Mouse (Mus musculus): ENCODE measurements around the gene Rhpn2. TPM values are rescaled to one million over a fixed set of nuclear protein-coding genes. Genes with fewer than 3 reads are reported as not detected.

The Rhpn2 gene
- polyA plus RNA-seq, 1 experiment from 2014 or later = 2.8 TPM

GRCm38 (mm10) chr7:35322732-35323420 is 11.1 kb upstream of the Rhpn2 start:
- ATAC-seq (ENCODE audit: insufficient number of reproducible peaks, low FRiP score, low TSS enrichment, low read depth) = no peak
- Histone ChIP-seq H3K4me2 (peak overlapping the region; percentile 4; the same call in 1 of the 2 replicates), H3K9me3 (no peaks in the 10 kb centered on the region), H3K36me3 (no peaks in the 10 kb centered on the region), H3K4me3 (no peak overlapping the region), H3K4me1 (peaks cover 5% of the 10 kb centered on the region; the same call in 1 of the 2 replicates), H3K27ac (no peak overlapping the region), H3K9ac (no peak overlapping the region), H3K27me3 (no peaks in the 10 kb centered on the region)
- 7% methylated on average over 12 of the region's 13 CpGs for WGBS

- Histone ChIP-seq H3K4me2 (no peak overlapping the region), H3K4me1 (peaks cover 24% of the 10 kb centered on the region), H3K4me3 (no peak overlapping the region), H3K9ac (no peak overlapping the region), H3K36me3 (no peaks in the 10 kb centered on the region), H3K9me3 (no peaks in the 10 kb centered on the region), H3K27ac (no peak overlapping the region), H3K27me3 (peaks cover 22% of the 10 kb centered on the region)
- WGBS = 71% methylated on average over 3 of the region's 3 CpGs
- no peak for ATAC-seq (ENCODE audit: insufficient number of reproducible peaks, low FRiP score, low TSS enrichment, low read depth)
Measured at GRCm38 (mm10) chr7:35331590-35331989, 2.4 kb upstream of the Rhpn2 start.

GRCm38 (mm10) chr7:35333231-35333651 is 729 bp upstream of the Rhpn2 start:
- Histone ChIP-seq H3K4me2 (peak overlapping the region; percentile 99), H3K36me3 (no peaks in the 10 kb centered on the region), H3K27me3 (peaks cover 27% of the 10 kb centered on the region), H3K4me1 (peaks cover 24% of the 10 kb centered on the region), H3K27ac (peak overlapping the region; percentile 57; the same call in 1 of the 2 replicates), H3K9ac (peak overlapping the region; percentile 20; the same call in 1 of the 2 replicates), H3K4me3 (peak overlapping the region; percentile 62), H3K9me3 (no peaks in the 10 kb centered on the region)
- ATAC-seq (ENCODE audit: insufficient number of reproducible peaks, low FRiP score, low TSS enrichment, low read depth) = no peak
- under 1% methylated on average over 19 of the region's 19 CpGs for WGBS

- Histone ChIP-seq H3K4me3 (peak overlapping the region; percentile 62), H3K4me2 (peak overlapping the region; percentile 99), H3K27me3 (peaks cover 27% of the 10 kb centered on the region), H3K9ac (peak overlapping the region; percentile 54), H3K36me3 (no peaks in the 10 kb centered on the region), H3K4me1 (peaks cover 24% of the 10 kb centered on the region), H3K27ac (no peak overlapping the region), H3K9me3 (no peaks in the 10 kb centered on the region)
- ATAC-seq (ENCODE audit: insufficient number of reproducible peaks, low FRiP score, low TSS enrichment, low read depth) = no peak
- under 1% methylated on average over 51 of the region's 51 CpGs for WGBS
Measured at GRCm38 (mm10) chr7:35334527-35335452, 820 bp downstream of the Rhpn2 start.

- 0 out of 2 replicates have a peak overlapping the region, but pooled peaks have one; percentile 3 for H3K27ac ChIP-seq
- 46% methylated on average over 5 of the region's 5 CpGs for WGBS
- no peak for ATAC-seq (ENCODE audit: insufficient number of reproducible peaks, low FRiP score, low TSS enrichment, low read depth)
- H3K36me3 ChIP-seq = no peaks in the 10 kb centered on the region
- no peak overlapping the region for H3K9ac ChIP-seq
- no peak overlapping the region for H3K4me3 ChIP-seq
- H3K4me1 ChIP-seq = peaks cover 6% of the 10 kb centered on the region; the same call in 1 of the 2 replicates
- H3K4me2 ChIP-seq = no peak overlapping the region
- no peaks in the 10 kb centered on the region for H3K9me3 ChIP-seq
- peaks cover 18% of the 10 kb centered on the region for H3K27me3 ChIP-seq
Measured at GRCm38 (mm10) chr7:35340196-35340595, 6.2 kb downstream of the Rhpn2 start.

DNA sequence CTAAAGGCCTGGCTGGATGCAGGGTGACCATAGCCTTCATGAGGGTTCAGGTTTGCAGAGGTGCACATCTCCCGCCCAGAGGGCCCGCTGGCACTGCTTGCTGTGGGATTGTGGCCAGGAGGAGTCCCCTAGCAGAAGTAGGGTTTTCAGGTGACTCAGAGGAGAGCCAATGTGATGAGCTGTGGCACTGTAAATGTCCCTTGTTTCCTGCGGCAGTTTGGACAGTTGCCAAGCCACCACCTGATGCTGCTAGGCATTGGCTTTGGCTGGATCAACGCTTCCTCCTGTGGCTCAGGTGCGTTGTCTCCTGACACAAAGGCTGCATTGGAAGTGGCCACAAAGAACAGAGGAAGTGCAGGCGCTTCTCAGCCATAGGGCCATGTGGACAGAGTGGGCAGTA is 7.3 kb downstream of the Rhpn2 start:
- Histone ChIP-seq H3K4me3 (no peak overlapping the region), H3K9me3 (no peaks in the 10 kb centered on the region), H3K9ac (no peak overlapping the region), H3K36me3 (no peaks in the 10 kb centered on the region), H3K4me1 (0 out of 2 replicates have a peak, but pooled peaks cover 2% of the 10 kb centered on the region), H3K4me2 (no peak overlapping the region), H3K27me3 (peaks cover 7% of the 10 kb centered on the region), H3K27ac (no peak overlapping the region)
- WGBS = 76% methylated on average over 6 of the region's 6 CpGs
- ATAC-seq (ENCODE audit: insufficient number of reproducible peaks, low FRiP score, low TSS enrichment, low read depth) = no peak

DNA sequence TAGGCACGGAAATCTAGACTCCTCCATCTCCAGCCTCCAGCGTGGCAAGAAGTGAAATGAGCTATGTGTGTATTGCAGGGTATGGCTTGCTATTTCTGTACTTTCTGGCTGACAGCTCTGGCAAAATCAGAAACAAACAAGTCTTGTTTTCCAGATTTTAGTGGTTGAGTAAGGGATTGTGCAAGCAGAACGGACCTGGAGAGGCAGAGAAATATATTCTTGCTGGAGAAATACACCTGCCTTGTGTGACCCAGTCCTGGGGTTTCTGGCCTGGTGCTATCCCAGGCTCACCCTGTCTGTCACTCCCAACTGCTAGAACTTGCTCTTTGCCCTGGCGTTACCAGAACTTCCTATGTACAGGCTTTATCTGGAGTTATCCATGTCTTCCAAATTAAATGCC is 8.5 kb downstream of the Rhpn2 start:
- Histone ChIP-seq H3K9me3 (no peaks in the 10 kb centered on the region), H3K4me1 (0 out of 2 replicates have a peak, but pooled peaks cover 2% of the 10 kb centered on the region), H3K4me3 (no peak overlapping the region), H3K27me3 (no peaks in the 10 kb centered on the region), H3K27ac (no peak overlapping the region), H3K36me3 (no peaks in the 10 kb centered on the region), H3K9ac (no peak overlapping the region), H3K4me2 (no peak overlapping the region)
- no peak for ATAC-seq (ENCODE audit: insufficient number of reproducible peaks, low FRiP score, low TSS enrichment, low read depth)
- WGBS = 67% methylated on average over 4 of the region's 4 CpGs

DNA sequence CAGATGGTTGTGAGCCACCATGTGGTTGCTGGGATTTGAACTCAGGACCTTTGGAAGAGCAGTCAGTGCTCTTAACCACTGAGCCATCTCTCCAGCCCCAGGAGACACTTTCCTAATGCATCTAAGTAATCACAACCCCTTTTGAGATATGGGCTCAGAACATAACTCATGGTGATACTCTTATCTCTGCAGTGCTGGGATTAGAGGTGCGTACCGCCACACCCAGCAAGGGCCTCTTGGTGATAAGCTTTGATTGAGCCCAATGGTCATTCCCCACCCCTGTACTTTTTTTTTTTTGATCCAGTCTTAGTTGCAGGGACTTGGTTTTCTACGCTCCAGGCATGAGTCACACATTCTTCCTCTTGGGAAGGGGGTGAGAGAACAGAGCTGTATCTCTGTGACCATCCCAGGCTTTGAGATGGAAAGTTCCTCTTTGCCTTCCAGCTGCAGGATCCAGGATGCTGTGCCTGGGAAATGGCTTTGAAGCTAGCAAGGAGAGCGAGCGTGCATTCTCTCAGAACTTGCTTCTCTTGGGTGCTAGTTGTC is 10.9 kb downstream of the Rhpn2 start:
- no peak overlapping the region for H3K4me3 ChIP-seq
- H3K27me3 ChIP-seq = no peaks in the 10 kb centered on the region
- 93% methylated on average over 5 of the region's 5 CpGs for WGBS
- H3K9ac ChIP-seq = no peak overlapping the region
- H3K9me3 ChIP-seq = no peaks in the 10 kb centered on the region
- H3K4me1 ChIP-seq = 0 out of 2 replicates have a peak, but pooled peaks cover 2% of the 10 kb centered on the region
- H3K36me3 ChIP-seq = no peaks in the 10 kb centered on the region
- no peak for ATAC-seq (ENCODE audit: insufficient number of reproducible peaks, low FRiP score, low TSS enrichment, low read depth)
- H3K27ac ChIP-seq = no peak overlapping the region
- no peak overlapping the region for H3K4me2 ChIP-seq

DNA sequence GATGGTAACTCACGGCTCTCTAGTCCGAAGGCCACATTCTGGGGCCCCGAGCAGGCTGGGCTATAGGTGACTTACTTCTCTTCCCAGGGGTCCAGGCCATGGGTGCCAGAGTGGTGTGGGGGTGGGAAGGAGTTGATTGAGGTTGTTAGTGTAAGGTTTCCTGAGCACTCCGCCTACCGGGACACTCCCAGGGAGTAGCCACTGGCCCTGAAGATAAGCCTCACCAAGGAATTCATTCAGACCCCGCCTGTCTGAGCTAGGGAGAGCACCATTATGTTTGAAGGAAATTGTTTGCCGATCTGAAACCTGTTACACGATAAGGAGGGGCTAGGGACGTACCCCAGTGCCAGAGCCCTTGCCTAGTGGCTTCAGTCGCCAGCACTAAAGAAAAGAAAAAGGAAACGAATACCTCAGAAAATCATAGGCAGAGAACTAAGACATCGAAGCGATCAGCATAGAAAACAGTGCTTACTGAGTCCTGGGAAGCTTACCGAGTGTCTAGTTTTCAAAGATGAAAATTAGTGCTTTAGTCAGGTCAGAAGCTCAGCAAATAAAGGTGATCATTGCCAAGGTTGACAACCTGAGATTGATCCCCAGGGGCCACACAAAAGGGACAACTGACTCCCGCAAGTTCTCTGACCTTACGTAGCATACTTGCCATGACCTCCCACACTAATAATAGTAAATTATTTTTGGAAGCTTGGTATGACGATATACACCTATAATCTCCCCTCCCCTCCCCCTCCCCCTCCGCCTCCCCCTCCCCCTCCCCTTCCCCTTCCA is 14.1 kb downstream of the Rhpn2 start:
- Histone ChIP-seq H3K36me3 (no peaks in the 10 kb centered on the region), H3K4me3 (no peak overlapping the region), H3K4me2 (no peak overlapping the region), H3K4me1 (no peaks in the 10 kb centered on the region), H3K27me3 (no peaks in the 10 kb centered on the region), H3K9me3 (no peaks in the 10 kb centered on the region), H3K27ac (no peak overlapping the region), H3K9ac (no peak overlapping the region)
- 70% methylated on average over 18 of the region's 18 CpGs for WGBS
- ATAC-seq (ENCODE audit: insufficient number of reproducible peaks, low FRiP score, low TSS enrichment, low read depth) = no peak

DNA sequence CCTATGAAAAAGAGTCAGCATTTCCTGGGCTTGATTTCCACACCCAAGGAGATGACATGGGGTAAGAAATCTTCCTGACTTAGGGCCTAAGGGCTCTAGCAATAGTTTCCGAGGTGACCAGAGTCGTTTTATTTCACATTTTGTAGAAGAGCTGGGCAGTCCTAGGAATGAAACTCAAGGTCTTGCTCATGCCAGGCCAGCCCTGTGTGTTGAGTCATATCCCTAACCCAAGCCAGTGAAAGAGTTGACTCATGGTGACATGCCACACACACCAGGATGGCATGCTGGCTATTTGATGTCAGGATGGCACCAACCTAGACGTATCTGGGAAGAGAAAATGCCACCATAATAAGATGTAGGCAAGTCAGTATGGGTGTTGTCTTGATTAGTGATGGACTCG is 15.1 kb downstream of the Rhpn2 start:
- Histone ChIP-seq H3K9ac (no peak overlapping the region), H3K9me3 (no peaks in the 10 kb centered on the region), H3K36me3 (no peaks in the 10 kb centered on the region), H3K4me1 (no peaks in the 10 kb centered on the region), H3K4me3 (no peak overlapping the region), H3K4me2 (no peak overlapping the region), H3K27ac (no peak overlapping the region), H3K27me3 (no peaks in the 10 kb centered on the region)
- ATAC-seq (ENCODE audit: insufficient number of reproducible peaks, low FRiP score, low TSS enrichment, low read depth) = no peak
- 88% methylated on average over 4 of the region's 4 CpGs for WGBS

GRCm38 (mm10) chr7:35349886-35350684 is 16.1 kb downstream of the Rhpn2 start:
- Histone ChIP-seq H3K4me2 (no peak overlapping the region), H3K4me3 (no peak overlapping the region), H3K9ac (no peak overlapping the region), H3K27me3 (no peaks in the 10 kb centered on the region), H3K36me3 (no peaks in the 10 kb centered on the region), H3K27ac (no peak overlapping the region), H3K4me1 (no peaks in the 10 kb centered on the region), H3K9me3 (no peaks in the 10 kb centered on the region)
- no peak for ATAC-seq (ENCODE audit: insufficient number of reproducible peaks, low FRiP score, low TSS enrichment, low read depth)
- WGBS = 92% methylated on average over 8 of the region's 8 CpGs
